Mouse (Mus musculus) liver, postnatal 0 days (tissue): ENCODE measurements around the gene Nek10. TPM values are rescaled to one million over a fixed set of nuclear protein-coding genes. Genes with fewer than 3 reads are reported as not detected.
"Not testable (repeated sequence)": the region's sequence is repeated elsewhere in the genome, so short reads cannot be mapped to it uniquely, and the experiment has no call there.

Experiments
- ATAC-seq: fragments of 200-750 bp; cut with Nextera tagmentation; 2 replicates; pipeline ENCODE4 v1.8.0; 2017; ENCODE audit warnings: mild to moderate bottlenecking, moderate library complexity
- DNase-seq: peaks from one replicate; pipeline ENCODE4 v3.0.0-alpha.2; 2016
- H3K27ac ChIP-seq: fragments of 300-500 bp; sonication (generic); 2 replicates; pipeline ENCODE4 v1.5.1; 2014; ENCODE audit warnings: antibody characterized with exemption, moderate library complexity, mild to moderate bottlenecking, low read depth
- H3K27me3 ChIP-seq: fragments of 300-500 bp; sonication (generic); 2 replicates; pipeline ENCODE4 v1.6.1; 2014; ENCODE audit warnings: low read length, control low read depth, mixed read lengths; ENCODE audit not compliant: insufficient read depth
- H3K36me3 ChIP-seq: fragments of 300-500 bp; sonication (generic); replicated peaks from 2 replicates; pipeline ENCODE4 v1.6.1; 2014; ENCODE audit warnings: mild to moderate bottlenecking, control low read depth, low read length, moderate library complexity, mixed read lengths; ENCODE audit not compliant: insufficient read depth
- H3K4me1 ChIP-seq: fragments of 300-500 bp; sonication (generic); 2 replicates; pipeline ENCODE4 v1.6.1; 2014; ENCODE audit warnings: antibody characterized with exemption, mild to moderate bottlenecking, control low read depth; ENCODE audit not compliant: insufficient read depth
- H3K4me2 ChIP-seq: fragments of 300-500 bp; sonication (generic); 2 replicates; pipeline ENCODE4 v1.6.1; 2014; ENCODE audit warnings: low read depth, mild to moderate bottlenecking, low read length, moderate library complexity, mixed read lengths
- H3K4me3 ChIP-seq: fragments of 300-500 bp; sonication (generic); 2 replicates; pipeline ENCODE4 v1.5.1; 2014; ENCODE audit warnings: low read depth, low read length
- H3K9ac ChIP-seq: fragments of 300-500 bp; sonication (generic); replicated peaks from 2 replicates; pipeline ENCODE4 v1.6.1; 2014; ENCODE audit warnings: mild to moderate bottlenecking, moderate library complexity
- H3K9me3 ChIP-seq: fragments of 300-500 bp; sonication (generic); 2 replicates; pipeline ENCODE4 v1.6.1; 2016; ENCODE audit warnings: mild to moderate bottlenecking, control low read depth, low read length, mixed read lengths
- CTCF ChIP-seq: sonication (generic); IDR thresholded peaks from 2 replicates; pipeline ENCODE4 v1.5.1; 2016; ENCODE audit warnings: antibody characterized with exemption, low read depth
- EP300 ChIP-seq: IDR thresholded peaks from 2 replicates; pipeline ENCODE4 v1.6.1; 2016; ENCODE audit warnings: antibody characterized with exemption, low read depth, mild to moderate bottlenecking
- WGBS: fragments of 180-500 bp; shearing (Covaris S2); extraction: QIAGEN DNeasy Blood & Tissue Kit; methylation state at CpG from one replicate; pipeline ENCODE4 v1.1.7; 2014; ENCODE audit not compliant: insufficient replicate concordance; 5-methylcytosine and 5-hydroxymethylcytosine counted together
- polyA plus RNA-seq: library from polyadenylated mRNA; unstranded; fragments of >200 nt; fragmentation: Nextera tagmentation; extraction: Ambion mirVana; gene quantifications from 2 replicates; pipeline ENCODE4 v1.2.1, GENCODE M21; 2015

Nek10 gene
- polyA plus RNA-seq, 1 experiment from 2014 or later, result not detected

DNA sequence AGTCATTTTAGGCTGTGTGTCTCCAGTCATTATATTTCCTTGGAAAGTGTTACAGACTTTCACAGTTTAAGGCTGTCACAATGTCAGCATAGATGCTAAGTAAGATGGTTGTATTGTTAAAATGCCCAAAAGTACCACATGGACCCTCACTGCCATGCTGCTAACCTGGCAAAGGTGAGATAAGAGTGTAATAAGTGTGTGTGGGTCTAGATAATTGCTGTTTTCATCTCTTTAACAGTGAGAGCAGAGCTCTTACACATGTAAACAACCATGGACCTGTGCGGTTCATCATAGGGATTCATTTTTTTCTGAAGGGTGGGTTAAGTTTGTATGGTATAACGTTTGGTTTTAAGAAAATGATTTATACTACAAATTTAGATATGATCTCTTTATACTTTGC lies 167.4 kb downstream of the Nek10 start:
- H3K4me1 ChIP-seq, result no peaks in the 10 kb centered on the region
- no peaks in the 10 kb centered on the region for H3K27me3 ChIP-seq
- H3K4me2 ChIP-seq, result no peak overlapping the region
- DNase-seq, result no peak
- H3K4me3 ChIP-seq, result no peak overlapping the region
- H3K36me3 ChIP-seq, result no peaks in the 10 kb centered on the region
- WGBS, result 53% methylated on average over 2 of the region's 2 CpGs
- no peak for ATAC-seq
- no peak overlapping the region for H3K27ac ChIP-seq
- H3K9ac ChIP-seq, result no peak overlapping the region
- H3K9me3 ChIP-seq, result no peaks in the 10 kb centered on the region
- TF ChIP-seq EP300 (no peak), CTCF (no peak)

DNA sequence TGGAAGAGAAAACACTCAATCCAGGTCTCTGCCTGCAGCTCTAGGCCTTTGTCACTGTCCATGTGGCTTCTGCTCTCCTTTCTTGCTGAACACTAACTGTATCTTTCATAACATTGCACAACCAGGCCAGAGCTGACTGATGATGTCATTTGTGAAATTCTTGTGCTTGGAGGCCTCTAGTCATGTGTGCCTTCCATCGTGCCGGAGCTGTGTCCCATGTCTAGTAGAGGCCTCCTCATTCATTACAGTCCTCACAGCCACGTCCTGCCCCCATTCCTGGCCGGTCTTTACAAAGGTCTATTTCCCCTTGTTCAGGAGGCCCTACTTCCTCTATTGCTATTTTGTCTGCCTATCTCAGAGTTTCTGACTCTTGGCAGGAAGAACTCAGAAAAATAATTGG lies 167.8 kb downstream of the Nek10 start:
- ATAC-seq (peak; percentile 59), DNase-seq (no peak)
- Histone ChIP-seq H3K9me3 (no peaks in the 10 kb centered on the region), H3K4me1 (no peaks in the 10 kb centered on the region), H3K4me3 (no peak overlapping the region), H3K27ac (no peak overlapping the region), H3K36me3 (no peaks in the 10 kb centered on the region), H3K4me2 (no peak overlapping the region), H3K27me3 (no peaks in the 10 kb centered on the region), H3K9ac (no peak overlapping the region)
- TF ChIP-seq EP300 (no peak), CTCF (no peak)
- WGBS, result 25% methylated on average over 4 of the region's 4 CpGs

GRCm38 (mm10) chr14:14974156-14974555 lies 170.9 kb downstream of the Nek10 start:
- DNase-seq, result no peak
- H3K4me1 ChIP-seq, result no peaks in the 10 kb centered on the region
- H3K4me3 ChIP-seq, result no peak overlapping the region
- ATAC-seq, result no peak
- H3K27me3 ChIP-seq, result no peaks in the 10 kb centered on the region
- TF ChIP-seq CTCF (no peak), EP300 (no peak)
- no peaks in the 10 kb centered on the region for H3K36me3 ChIP-seq
- H3K9me3 ChIP-seq, result no peaks in the 10 kb centered on the region
- H3K9ac ChIP-seq, result no peak overlapping the region
- 40% methylated on average over 1 of the region's 1 CpGs for WGBS
- H3K4me2 ChIP-seq, result no peak overlapping the region
- no peak overlapping the region for H3K27ac ChIP-seq

GRCm38 (mm10) chr14:14984106-14984505 lies 180.9 kb downstream of the Nek10 start:
- H3K4me1 ChIP-seq, H3K36me3 ChIP-seq, H3K4me2 ChIP-seq, ATAC-seq, H3K27me3 ChIP-seq, H3K9ac ChIP-seq, H3K27ac ChIP-seq, H3K4me3 ChIP-seq, H3K9me3 ChIP-seq, DNase-seq: not testable (repeated sequence)
- WGBS, result 60% methylated on average over 1 of the region's 1 CpGs

DNA sequence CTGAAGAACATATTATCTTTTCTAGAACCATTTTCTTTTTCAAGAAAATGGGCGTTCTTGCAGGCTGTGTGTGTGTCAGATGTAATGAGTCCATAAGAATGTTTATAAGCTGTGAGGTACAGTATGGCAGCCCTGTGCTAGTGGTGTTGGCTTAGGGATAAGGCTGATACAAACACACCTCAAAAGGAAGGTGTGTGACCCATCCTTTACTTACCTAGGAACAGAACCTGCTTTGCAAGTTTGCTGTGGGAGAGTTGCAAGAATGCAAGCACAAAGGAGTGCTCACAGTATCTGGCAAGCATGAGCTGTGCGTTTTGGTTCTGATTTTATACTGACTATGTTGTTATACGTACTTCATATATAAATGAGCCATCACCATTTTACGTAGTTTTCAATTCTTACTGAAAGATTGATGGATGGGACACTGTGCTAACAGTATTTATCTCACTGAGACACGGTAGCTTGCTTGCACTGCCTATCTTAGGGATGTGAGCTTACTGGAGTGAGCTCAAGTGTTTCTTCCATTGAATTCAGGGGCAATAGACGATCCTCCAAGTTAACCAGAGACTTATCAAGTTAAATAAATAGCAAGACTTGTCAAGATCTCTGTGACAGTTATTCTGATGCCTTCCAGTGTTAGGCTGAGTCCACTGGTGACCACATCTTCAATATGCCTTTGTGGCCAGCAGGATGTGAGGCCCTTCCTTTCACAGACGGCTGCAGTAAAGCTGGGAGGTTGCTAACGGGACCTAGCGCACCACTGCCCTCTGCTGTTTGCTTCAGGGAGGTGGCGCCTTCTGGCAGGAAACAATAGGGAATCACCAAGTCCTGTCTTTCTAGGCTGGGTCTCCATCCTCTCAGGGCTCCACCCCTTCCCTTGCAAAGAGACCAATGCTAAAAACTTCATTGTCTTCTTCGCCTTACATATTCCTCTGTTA lies 181.8 kb downstream of the Nek10 start:
- TF ChIP-seq CTCF (peak; percentile 83), EP300 (no peak)
- no peak overlapping the region for H3K9ac ChIP-seq
- peak; percentile 33; the same call in 1 of the 2 replicates for ATAC-seq

GRCm38 (mm10) chr14:14987403-14987802 lies 184.2 kb downstream of the Nek10 start:
- ATAC-seq (no peak), DNase-seq (no peak)
- H3K4me1 ChIP-seq, result no peaks in the 10 kb centered on the region
- no peaks in the 10 kb centered on the region for H3K27me3 ChIP-seq
- no peaks in the 10 kb centered on the region for H3K9me3 ChIP-seq
- H3K9ac ChIP-seq, result no peak overlapping the region
- 25% methylated on average over 1 of the region's 1 CpGs for WGBS
- no peaks in the 10 kb centered on the region for H3K36me3 ChIP-seq
- no peak overlapping the region for H3K4me3 ChIP-seq
- no peak overlapping the region for H3K27ac ChIP-seq
- H3K4me2 ChIP-seq, result no peak overlapping the region
- TF ChIP-seq CTCF, result no peak
- no peak for TF ChIP-seq EP300

More for the DNA sequence above, 181.8 kb downstream of the Nek10 start:
- no peak overlapping the region for H3K4me3 ChIP-seq
- H3K9me3 ChIP-seq, result no peaks in the 10 kb centered on the region
- peak; percentile 69 for DNase-seq
- H3K27me3 ChIP-seq, result no peaks in the 10 kb centered on the region
- H3K36me3 ChIP-seq, result no peaks in the 10 kb centered on the region
- WGBS, result 38% methylated on average over 11 of the region's 11 CpGs
- H3K27ac ChIP-seq, result no peak overlapping the region
- no peaks in the 10 kb centered on the region for H3K4me1 ChIP-seq
- no peak overlapping the region for H3K4me2 ChIP-seq

DNA sequence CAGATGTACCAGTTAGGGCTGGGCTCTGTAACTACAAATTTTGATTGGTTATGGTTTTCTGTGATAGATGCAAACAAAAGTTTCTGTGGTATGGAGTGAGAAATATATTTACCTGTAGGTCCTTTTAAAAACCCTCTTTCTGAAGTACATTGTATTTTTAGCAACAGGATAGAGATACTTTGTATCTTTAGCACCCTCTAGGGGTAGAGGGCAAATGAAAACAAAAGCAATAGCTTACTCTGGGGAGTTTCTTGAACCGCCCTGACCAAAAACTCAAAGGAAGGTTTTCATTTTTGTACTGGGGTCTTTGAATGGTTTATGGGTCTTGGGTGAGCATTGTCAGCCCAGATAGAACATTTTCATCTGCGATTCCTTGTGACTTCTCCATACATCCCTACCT lies 188.4 kb downstream of the Nek10 start:
- no peaks in the 10 kb centered on the region for H3K4me1 ChIP-seq
- H3K9ac ChIP-seq, result no peak overlapping the region
- no peak overlapping the region for H3K4me2 ChIP-seq
- no peaks in the 10 kb centered on the region for H3K9me3 ChIP-seq
- ATAC-seq (no peak), DNase-seq (no peak)
- no peak for TF ChIP-seq EP300
- TF ChIP-seq CTCF, result 0 out of 2 replicates have a peak, but pooled peaks have one; percentile 9
- no peak overlapping the region for H3K4me3 ChIP-seq
- no peaks in the 10 kb centered on the region for H3K36me3 ChIP-seq
- H3K27me3 ChIP-seq, result no peaks in the 10 kb centered on the region
- 62% methylated on average over 2 of the region's 2 CpGs for WGBS
- no peak overlapping the region for H3K27ac ChIP-seq
